Mouse (Mus musculus) hindbrain, embryonic 14.5 days (tissue): Measurements from ENCODE around the gene 1810043G02Rik. TPM values are rescaled to one million over a fixed set of nuclear protein-coding genes. Genes with fewer than 3 reads are reported as not detected.

Experiments used
- ATAC-seq: fragments of 200-750 bp; cut with Nextera tagmentation; 2 replicates; pipeline ENCODE4 v1.8.0; 2017; ENCODE audit warnings: moderate number of reproducible peaks, mild to moderate bottlenecking, moderate TSS enrichment, moderate library complexity; ENCODE audit not compliant: low FRiP score
- DNase-seq: peaks from one replicate; pipeline ENCODE4 v3.0.0-alpha.2; 2015; ENCODE audit warnings: low spot score
- H3K27ac ChIP-seq: fragments of 300-500 bp; sonication (generic); 2 replicates; pipeline ENCODE4 v1.5.1; 2014; ENCODE audit warnings: mild to moderate bottlenecking, moderate library complexity
- H3K27me3 ChIP-seq: fragments of 300-500 bp; sonication (generic); 2 replicates; pipeline ENCODE4 v1.6.1; 2014; ENCODE audit warnings: mild to moderate bottlenecking, low read length, mixed read lengths; ENCODE audit not compliant: control insufficient read depth, insufficient read depth
- H3K36me3 ChIP-seq: fragments of 300-500 bp; sonication (generic); replicated peaks from 2 replicates; pipeline ENCODE4 v1.6.1; 2014; ENCODE audit not compliant: control insufficient read depth, insufficient read depth
- H3K4me1 ChIP-seq: fragments of 300-500 bp; sonication (generic); replicated peaks from 2 replicates; pipeline ENCODE4 v1.6.1; 2014; ENCODE audit warnings: antibody characterized with exemption, low read length, mixed read lengths; ENCODE audit not compliant: control insufficient read depth, insufficient read depth
- H3K4me2 ChIP-seq: fragments of 300-500 bp; sonication (generic); replicated peaks from 2 replicates; pipeline ENCODE4 v1.6.1; 2014; ENCODE audit warnings: mild to moderate bottlenecking, moderate library complexity
- H3K4me3 ChIP-seq: fragments of 300-500 bp; sonication (generic); replicated peaks from 2 replicates; pipeline ENCODE4 v1.5.1; 2014; ENCODE audit warnings: mild to moderate bottlenecking, low read length
- H3K9ac ChIP-seq: fragments of 300-500 bp; sonication (generic); 2 replicates; pipeline ENCODE4 v1.6.1; 2014
- H3K9me3 ChIP-seq: fragments of 300-500 bp; sonication (generic); 2 replicates; pipeline ENCODE4 v1.6.1; 2016; ENCODE audit warnings: low read length; ENCODE audit not compliant: control insufficient read depth
- WGBS: fragments of 180-500 bp; shearing (Covaris S2); extraction: QIAGEN DNeasy Blood & Tissue Kit; methylation state at CpG from one replicate; pipeline ENCODE4 v1.1.7; 2014; 5-methylcytosine and 5-hydroxymethylcytosine counted together
- polyA plus RNA-seq: library from polyadenylated mRNA; unstranded; fragments of >200 nt; fragmentation: Nextera tagmentation; extraction: Ambion mirVana; gene quantifications from 2 replicates; pipeline ENCODE4 v1.2.1, GENCODE M21; 2014

The 1810043G02Rik gene
- polyA plus RNA-seq, 1 experiment from 2014 or later: 48.1 TPM

GRCm38 (mm10) chr10:78001796-78002195 lies 23.5 kb downstream of the 1810043G02Rik start:
- Histone ChIP-seq H3K4me1 (peaks cover 3% of the 10 kb centered on the region; the same call in 1 of the 2 replicates), H3K4me3 (no peak overlapping the region), H3K27ac (no peak overlapping the region), H3K9me3 (no peaks in the 10 kb centered on the region), H3K36me3 (peaks cover 59% of the 10 kb centered on the region), H3K27me3 (no peaks in the 10 kb centered on the region), H3K4me2 (no peak overlapping the region), H3K9ac (no peak overlapping the region)
- whole genome bisulfite sequencing: 90% methylated on average over 11 of the region's 11 CpGs
- DNase-seq: no peak
- no peak for ATAC-seq

GRCm38 (mm10) chr10:78002316-78002715 lies 24.0 kb downstream of the 1810043G02Rik start:
- 95% methylated on average over 2 of the region's 2 CpGs for WGBS
- ATAC-seq (no peak), DNase-seq (no peak)
- peaks cover 54% of the 10 kb centered on the region for H3K36me3 ChIP-seq
- no peaks in the 10 kb centered on the region for H3K27me3 ChIP-seq
- peaks cover 6% of the 10 kb centered on the region; the same call in 1 of the 2 replicates for H3K4me1 ChIP-seq
- no peak overlapping the region for H3K9ac ChIP-seq
- H3K4me3 ChIP-seq: no peak overlapping the region
- no peak overlapping the region for H3K27ac ChIP-seq
- no peaks in the 10 kb centered on the region for H3K9me3 ChIP-seq
- H3K4me2 ChIP-seq: no peak overlapping the region

- no peak overlapping the region for H3K4me3 ChIP-seq
- no peak overlapping the region for H3K4me2 ChIP-seq
- ATAC-seq (no peak), DNase-seq (no peak)
- H3K4me1 ChIP-seq: peaks cover 21% of the 10 kb centered on the region
- WGBS: 85% methylated on average over 3 of the region's 3 CpGs
- no peak overlapping the region for H3K27ac ChIP-seq
- H3K36me3 ChIP-seq: peaks cover 31% of the 10 kb centered on the region
- H3K9ac ChIP-seq: no peak overlapping the region
- no peaks in the 10 kb centered on the region for H3K27me3 ChIP-seq
- no peaks in the 10 kb centered on the region for H3K9me3 ChIP-seq
Measured at GRCm38 (mm10) chr10:78004479-78005100, 26.3 kb downstream of the 1810043G02Rik start.

GRCm38 (mm10) chr10:78005791-78006438 lies 27.6 kb downstream of the 1810043G02Rik start:
- ATAC-seq (no peak), DNase-seq (no peak)
- Histone ChIP-seq H3K27ac (no peak overlapping the region), H3K4me1 (peaks cover 21% of the 10 kb centered on the region), H3K4me2 (no peak overlapping the region), H3K4me3 (no peak overlapping the region), H3K9ac (no peak overlapping the region), H3K27me3 (no peaks in the 10 kb centered on the region), H3K9me3 (no peaks in the 10 kb centered on the region), H3K36me3 (peaks cover 18% of the 10 kb centered on the region)
- WGBS: 91% methylated on average over 4 of the region's 4 CpGs

GRCm38 (mm10) chr10:78007203-78007602 lies 28.9 kb downstream of the 1810043G02Rik start:
- H3K9me3 ChIP-seq: no peaks in the 10 kb centered on the region
- H3K4me2 ChIP-seq: 0 out of 2 replicates have a peak overlapping the region, but pooled peaks have one; percentile 13
- DNase-seq: no peak
- no peaks in the 10 kb centered on the region for H3K27me3 ChIP-seq
- 55% methylated on average over 7 of the region's 7 CpGs for WGBS
- H3K9ac ChIP-seq: no peak overlapping the region
- no peak overlapping the region for H3K27ac ChIP-seq
- ATAC-seq: no peak
- no peak overlapping the region for H3K4me3 ChIP-seq
- peaks cover 21% of the 10 kb centered on the region for H3K4me1 ChIP-seq
- peaks cover 8% of the 10 kb centered on the region; the same call in 1 of the 2 replicates for H3K36me3 ChIP-seq

GRCm38 (mm10) chr10:78008169-78008568 lies 29.8 kb downstream of the 1810043G02Rik start:
- DNase-seq (no peak), ATAC-seq (no peak)
- Histone ChIP-seq H3K9ac (peak overlapping the region; percentile 87), H3K27ac (no peak overlapping the region), H3K4me1 (peaks cover 21% of the 10 kb centered on the region), H3K9me3 (no peaks in the 10 kb centered on the region), H3K36me3 (no peaks in the 10 kb centered on the region), H3K4me3 (peak overlapping the region; percentile 77; the same call in 1 of the 2 replicates), H3K4me2 (peak overlapping the region; percentile 83), H3K27me3 (no peaks in the 10 kb centered on the region)
- 85% methylated on average over 3 of the region's 3 CpGs for WGBS

- H3K4me1 ChIP-seq: peaks cover 21% of the 10 kb centered on the region
- WGBS: under 1% methylated on average over 59 of the region's 59 CpGs
- H3K9ac ChIP-seq: peak overlapping the region; percentile 87
- ATAC-seq (peak; percentile 95), DNase-seq (peak; percentile 91)
- peak overlapping the region; percentile 94 for H3K27ac ChIP-seq
- H3K9me3 ChIP-seq: no peaks in the 10 kb centered on the region
- H3K4me3 ChIP-seq: peak overlapping the region; percentile 77
- H3K36me3 ChIP-seq: no peaks in the 10 kb centered on the region
- peak overlapping the region; percentile 83 for H3K4me2 ChIP-seq
- H3K27me3 ChIP-seq: no peaks in the 10 kb centered on the region
Measured at GRCm38 (mm10) chr10:78009184-78009944, 31.0 kb downstream of the 1810043G02Rik start.

- no peak for ATAC-seq
- WGBS: 2% methylated on average over 9 of the region's 9 CpGs
- peak within 1 kb of the TSS; percentile 83 for H3K4me2 ChIP-seq
- no peak for DNase-seq
- H3K36me3 ChIP-seq: no peaks in the 10 kb centered on the region
- H3K27me3 ChIP-seq: no peaks in the 10 kb centered on the region
- H3K9ac ChIP-seq: peak within 1 kb of the TSS; percentile 87
- peaks cover 21% of the 10 kb centered on the region for H3K4me1 ChIP-seq
- H3K27ac ChIP-seq: peak within 1 kb of the TSS; percentile 94
- H3K4me3 ChIP-seq: peak within 1 kb of the TSS; percentile 77
- no peaks in the 10 kb centered on the region for H3K9me3 ChIP-seq
Measured at GRCm38 (mm10) chr10:78009945-78010293, 31.6 kb downstream of the 1810043G02Rik start, which contains the start of gene Pfkl. Gene Pfkl, minus strand, starts transcription at chr10:78010083.

GRCm38 (mm10) chr10:78010335-78010734 lies 32.0 kb downstream of the 1810043G02Rik start:
- WGBS: 16% methylated on average over 10 of the region's 10 CpGs
- no peak for ATAC-seq
- DNase-seq: no peak
- Histone ChIP-seq H3K9ac (no peak overlapping the region), H3K9me3 (no peaks in the 10 kb centered on the region), H3K4me1 (peaks cover 21% of the 10 kb centered on the region), H3K36me3 (no peaks in the 10 kb centered on the region), H3K4me2 (peak overlapping the region; percentile 83; the same call in 1 of the 2 replicates), H3K27me3 (no peaks in the 10 kb centered on the region), H3K27ac (no peak overlapping the region), H3K4me3 (no peak overlapping the region)
